Mouse (Mus musculus) cerebellum, postnatal 25 days (tissue): ENCODE results near the gene Rdh16.
A peak's percentile ranks its signal among the peaks of the same experiment; 100 is the strongest.
"Not testable (repeated sequence)": the region's sequence is repeated elsewhere in the genome, so short reads cannot be mapped to it uniquely, and the experiment has no call there.

ENCODE experiments used
- DNase-seq, 2 experiments: peaks; one replicate each; pipeline ENCODE4 v3.0.0; 2021; ENCODE audit warnings: mixed read lengths in 2 of 2

Rdh16 gene

DNA sequence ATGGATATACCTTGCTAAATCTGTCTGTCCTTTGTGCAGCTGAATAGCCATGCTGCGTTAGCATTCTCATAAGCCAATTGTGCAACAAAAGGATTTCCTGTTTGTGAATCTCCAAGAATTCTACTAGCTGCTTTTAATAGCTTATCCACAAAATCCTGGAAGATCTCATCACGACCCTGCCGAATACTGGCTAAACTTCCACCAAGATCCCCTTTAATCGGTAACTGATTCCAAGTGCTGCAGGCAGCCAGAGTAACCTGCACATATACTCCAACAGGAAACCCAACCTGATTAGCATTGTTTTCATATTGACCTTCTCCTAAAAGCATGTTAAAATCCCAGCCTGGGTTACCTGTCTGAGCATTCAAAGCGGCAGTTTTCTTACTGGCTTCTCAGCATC lies 34.3 kb downstream of the Rdh16 start:
- no peak for DNase-seq

DNA sequence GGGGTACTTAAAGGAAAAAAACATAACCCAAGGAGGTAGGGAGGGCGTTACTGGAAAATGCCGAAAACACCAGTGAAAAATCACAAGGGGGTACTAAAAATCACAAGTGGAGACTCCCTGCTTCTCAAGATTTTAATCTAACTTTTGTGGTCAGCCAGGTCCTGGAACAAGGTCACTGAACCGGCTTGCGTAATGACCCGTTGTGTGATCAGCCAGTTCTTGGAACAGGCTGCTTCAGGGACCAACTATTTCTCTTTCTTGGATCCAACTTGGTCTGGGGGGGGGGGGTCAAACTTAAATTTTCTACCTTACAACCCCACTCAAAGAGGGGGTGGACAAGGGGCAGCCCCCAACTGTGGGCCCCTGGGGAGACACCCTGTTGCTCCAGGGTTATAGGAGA lies 36.8 kb downstream of the Rdh16 start:
- not testable (repeated sequence) for DNase-seq

DNA sequence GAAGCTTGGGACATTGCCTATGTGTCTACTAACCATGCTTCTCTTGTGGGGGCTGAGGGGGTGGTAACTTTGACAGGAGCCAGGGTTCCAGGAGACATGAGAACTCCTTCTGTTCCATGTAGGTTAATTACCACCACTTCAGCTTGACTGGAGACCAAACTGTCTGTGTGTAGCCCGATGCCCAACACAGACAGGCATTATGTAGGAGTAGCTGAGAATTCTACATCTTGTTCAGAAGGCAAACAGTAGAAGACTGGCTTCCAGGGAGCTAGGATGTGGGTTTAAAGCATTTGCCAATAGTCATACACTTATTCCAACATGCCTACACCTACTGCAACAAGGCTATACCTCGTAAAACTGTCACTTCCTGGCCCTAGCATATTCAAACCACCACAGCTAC lies 37.6 kb downstream of the Rdh16 start:
- no peak for DNase-seq

DNA sequence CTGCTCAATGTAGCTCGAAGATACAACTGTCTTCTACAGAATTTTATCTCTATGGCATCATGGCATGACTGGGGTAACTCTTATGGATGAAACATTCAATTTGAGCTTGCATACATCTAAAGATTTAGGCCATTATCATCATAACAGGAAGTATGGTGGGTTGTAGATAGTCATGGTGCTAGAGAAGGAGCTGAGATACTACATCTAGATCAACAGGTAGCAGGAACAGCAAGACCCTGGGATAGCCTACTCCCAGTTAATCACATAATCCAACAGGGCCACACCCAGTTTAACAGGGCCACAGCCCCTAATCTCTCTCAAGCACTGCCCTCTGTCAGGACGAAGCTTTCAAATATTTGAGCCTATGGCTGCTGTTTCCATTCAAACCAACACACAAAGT lies 39.8 kb downstream of the Rdh16 start:
- no peak for DNase-seq

DNA sequence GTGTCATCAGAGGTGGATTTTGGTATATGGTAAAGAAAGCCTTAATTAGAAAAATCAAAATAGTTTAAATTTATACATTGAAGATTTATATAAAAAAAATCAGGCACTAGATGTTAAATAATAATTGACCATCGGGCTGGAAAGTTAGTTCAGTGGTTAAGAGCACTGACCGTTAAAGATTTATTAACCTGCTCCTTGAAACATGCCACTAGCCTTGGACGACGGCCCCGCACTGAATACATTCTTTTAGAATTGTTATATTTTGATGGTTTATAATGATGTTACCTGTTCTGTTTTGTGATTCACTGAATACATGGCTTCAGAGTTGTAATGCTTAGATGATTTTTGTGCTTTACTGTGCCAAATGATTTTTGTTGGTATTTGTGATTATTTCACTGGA lies 45.0 kb downstream of the Rdh16 start:
- not testable (repeated sequence) for DNase-seq

DNA sequence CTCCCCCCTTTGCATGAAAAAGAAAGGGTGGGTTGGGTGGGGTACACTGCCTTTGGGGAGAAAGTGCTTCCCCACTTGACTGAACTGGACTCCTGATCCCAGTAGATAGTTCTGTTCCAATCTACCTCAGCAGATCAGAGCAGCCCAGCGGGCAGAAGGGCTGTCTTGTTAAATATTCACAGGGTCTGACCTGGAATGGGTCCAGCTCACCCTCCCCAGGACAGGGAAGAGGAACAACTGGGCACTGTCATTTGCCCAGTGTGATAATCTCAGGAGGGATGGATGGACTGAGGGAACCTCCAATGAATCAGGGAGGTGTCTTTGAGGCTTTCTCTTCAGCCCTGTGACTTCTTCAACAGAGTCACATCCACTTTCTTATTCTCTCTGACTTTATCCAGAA lies 47.1 kb downstream of the Rdh16 start:
- DNase-seq = no peak

DNA sequence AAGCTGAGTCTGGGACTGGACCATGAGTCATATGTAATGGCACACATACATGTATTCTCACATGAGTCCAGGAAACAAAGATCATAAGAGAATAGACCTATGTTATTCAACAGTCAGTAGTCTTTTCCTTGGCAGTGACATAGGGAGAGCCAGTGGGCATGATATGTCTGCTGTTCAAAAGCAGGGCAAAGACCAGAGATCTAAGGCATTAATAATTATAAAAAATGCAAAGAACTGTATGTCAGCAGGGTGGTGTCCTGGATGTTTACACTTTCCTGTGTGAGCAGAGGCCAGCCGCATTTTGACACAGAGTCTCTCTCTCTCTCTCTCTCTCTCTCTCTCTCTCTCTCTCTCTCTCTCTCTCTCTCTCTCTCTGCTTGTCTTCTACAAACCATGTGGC lies 48.7 kb downstream of the Rdh16 start, which contains the start of gene Rdh19:
TSS of gene Rdh19 (plus strand) at position 301 of the 400 bp plus-strand sequence.
- no peak for DNase-seq

DNA sequence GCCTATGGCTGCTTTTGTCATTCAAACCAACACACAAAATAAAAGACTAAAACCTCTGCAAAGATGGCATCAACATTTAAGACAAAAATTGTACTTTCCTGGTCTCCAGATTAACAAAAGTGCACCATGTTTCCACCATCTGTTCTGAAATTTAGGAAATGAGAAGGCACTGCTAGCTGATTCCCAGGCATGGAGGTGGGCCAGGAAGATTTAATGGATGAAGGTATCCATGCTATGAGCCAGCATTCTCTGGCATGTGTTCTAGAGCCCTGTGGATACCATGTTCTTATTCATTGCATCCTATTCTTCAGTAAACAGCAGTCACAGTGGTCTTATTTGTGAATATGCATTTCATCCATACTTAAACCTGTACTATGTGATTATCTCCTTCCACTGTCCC lies 55.4 kb downstream of the Rdh16 start:
- peak; percentile 36 to 73 for DNase-seq

DNA sequence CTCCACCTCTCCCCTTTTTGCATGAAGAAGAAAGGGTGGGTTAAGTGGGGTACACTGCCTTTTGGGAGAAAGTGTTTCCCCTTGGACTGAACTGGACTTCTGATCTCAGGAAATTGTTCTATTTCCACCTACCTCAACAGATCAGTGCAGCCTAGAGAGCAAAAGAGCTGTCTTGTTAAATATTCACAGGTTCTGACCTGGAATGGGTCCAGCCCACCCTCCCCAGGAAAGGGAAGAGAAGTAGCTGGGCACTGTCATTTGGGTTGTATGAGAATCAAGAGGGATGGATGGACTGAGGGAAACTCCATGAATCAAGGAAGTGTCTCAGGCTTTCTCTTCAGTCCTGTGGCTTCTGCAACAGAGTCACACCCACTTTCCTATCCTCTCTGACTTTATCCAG lies 64.0 kb downstream of the Rdh16 start:
- no peak for DNase-seq

DNA sequence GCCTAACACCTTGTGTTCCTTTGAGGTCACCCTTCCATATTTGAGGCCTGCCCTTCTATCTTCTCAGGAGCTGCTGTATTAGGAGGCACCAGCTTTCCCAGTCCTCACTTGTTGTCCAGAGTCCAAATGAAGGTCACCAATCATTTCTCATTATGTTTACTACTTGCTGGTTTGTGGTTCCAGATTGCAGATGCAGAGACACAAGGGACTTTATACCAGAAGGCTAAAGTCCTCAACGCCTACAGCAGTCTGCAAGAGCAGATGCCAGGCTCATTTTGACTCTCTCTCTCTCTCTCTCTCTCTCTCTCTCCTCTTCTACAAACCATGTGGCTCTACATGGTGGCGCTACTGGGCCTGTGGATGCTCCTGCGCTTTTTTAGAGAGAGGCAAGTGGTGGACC lies 65.3 kb downstream of the Rdh16 start, which contains the start of gene Rdh16f2:
TSS of gene Rdh16f2 (plus strand) at position 243 of the 400 bp plus-strand sequence.
- DNase-seq = no peak

DNA sequence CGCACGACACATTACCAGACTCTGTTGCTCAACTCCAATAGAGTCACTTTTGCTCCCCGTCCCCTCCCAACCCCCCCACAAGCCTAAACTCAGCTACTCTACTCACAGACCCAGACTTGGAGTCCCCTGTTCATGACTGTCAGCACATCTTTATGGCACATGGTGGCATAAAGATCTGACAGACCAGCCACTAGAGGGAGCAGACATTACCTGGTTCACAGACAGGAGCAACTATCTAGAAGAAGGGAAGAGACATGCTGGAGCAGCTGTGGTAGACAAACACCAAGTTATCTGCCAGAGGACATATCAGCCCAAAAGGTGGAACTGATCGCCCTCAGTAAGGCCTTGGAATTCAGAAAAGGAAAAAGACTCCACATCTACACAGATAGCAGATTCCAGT lies 71.5 kb downstream of the Rdh16 start:
- DNase-seq = no peak

DNA sequence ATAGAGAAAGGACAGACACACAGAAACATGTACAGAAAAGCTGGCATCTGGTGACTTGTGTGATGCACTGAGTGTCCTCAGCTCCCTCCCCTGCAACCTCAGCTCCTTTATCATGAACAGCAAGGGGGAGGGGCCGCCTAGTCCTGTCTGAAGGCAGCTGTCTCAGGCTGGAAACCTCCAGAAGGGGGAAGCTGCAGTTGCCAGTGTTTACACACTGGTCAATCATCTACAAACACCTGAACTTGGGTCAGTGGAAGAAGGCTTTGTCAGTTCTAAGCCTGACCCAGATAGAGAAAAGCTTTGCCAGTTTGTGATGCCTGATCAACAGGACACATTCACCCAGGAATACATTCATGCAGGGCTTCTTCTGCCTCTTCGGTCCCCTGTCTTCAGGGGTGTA lies 76.7 kb downstream of the Rdh16 start:
- DNase-seq = no peak

DNA sequence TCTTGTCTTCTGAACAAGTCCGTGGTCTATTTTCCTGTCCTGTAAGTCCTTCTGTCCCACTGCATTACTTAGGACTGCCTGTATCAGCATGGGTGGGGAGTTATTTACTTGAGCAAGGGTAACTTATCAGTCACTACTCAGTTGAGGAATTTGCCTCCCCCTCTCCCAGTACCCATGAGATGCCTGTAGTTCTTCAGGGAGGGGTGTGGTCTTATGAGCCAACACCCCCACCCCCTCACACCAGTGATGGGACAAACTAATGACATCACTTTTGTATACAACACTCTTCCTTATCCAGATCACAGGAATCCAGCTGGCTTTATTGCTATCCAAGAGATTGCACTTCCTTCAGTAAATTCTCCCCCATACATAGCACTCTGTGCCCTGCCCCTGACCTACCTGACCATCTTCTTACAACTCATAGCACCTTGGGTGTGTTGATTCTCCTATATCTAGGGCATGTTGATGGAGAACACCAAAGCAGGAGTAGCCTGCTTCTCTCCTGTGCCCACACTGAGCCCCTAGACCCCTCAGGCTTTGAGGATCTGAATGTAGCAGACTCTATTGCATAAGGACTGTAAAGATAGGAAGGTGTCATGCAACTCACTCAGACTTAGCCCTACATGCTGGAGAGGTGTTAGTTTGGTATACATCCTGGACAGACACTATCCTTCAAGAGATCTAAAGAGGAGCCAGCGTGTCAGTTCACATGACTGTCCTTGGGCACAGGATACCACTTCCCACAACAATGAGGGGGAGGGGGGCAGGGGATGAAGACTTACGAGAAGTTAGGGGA lies 77.5 kb downstream of the Rdh16 start:
- DNase-seq = no peak

DNA sequence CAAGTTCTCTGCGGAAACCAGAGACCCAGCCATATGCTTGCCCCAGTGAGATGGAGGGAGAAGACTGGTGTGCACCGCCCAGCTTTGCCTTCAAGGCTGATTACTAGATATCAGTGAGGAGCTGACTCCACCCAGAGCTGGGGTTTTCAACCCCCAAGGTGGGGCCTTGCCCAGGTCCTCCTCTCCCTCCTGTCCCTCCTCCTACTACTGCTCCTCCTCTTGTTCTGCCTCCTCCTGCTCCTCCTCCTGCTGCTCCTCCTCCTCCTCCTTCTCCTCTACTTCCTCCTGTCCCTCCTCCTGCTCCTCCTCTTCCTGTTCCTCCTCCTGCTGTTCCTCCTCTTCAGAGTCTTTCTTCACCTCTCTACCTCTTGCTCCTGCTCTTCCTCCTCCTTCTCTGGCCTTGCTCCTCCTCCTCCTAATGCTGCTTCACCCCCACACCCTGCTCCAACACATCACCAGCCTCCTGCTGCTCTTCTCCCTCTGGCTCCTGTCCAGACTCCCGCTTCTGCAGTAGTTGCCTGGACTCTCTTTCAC lies 78.3 kb downstream of the Rdh16 start:
- peak in 1 of 2 experiments; percentile 23 for DNase-seq

DNA sequence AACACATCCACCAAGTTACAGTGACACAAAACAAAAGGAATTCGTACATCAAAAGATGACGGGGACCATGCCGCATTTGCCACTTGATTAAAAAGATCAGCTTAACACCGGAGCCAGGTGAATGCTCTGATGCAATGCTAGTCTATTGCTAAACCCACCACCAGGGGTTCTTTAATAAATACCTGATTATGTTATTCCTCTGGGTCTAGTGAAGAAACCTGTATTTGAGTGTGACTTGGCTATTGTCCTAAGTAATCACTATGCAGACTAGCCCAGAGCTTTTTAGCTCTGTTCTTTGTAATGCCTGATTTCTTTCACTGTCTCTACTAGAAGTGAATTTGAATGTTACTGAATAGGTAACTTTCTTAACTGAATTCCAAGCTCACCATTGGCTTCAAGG lies 80.1 kb downstream of the Rdh16 start:
- no peak for DNase-seq

DNA sequence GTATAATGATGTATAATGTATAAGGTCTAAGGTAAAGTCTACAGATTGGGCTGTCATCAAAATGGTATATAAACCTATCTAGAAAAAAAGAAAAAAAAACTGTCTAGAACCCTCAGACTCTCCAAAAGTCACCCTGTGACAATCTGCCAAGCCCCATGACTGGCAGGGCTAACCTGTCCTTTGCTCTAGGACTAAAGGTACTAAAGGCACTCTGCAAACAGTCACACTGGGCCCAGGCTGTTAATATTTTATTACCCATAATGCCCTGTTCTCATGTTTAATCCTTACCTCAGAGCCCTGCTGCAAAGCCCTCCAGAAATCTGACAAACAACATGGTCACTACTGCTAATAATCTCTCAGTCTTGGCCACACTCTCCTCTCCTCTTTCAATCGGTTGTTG lies 85.6 kb downstream of the Rdh16 start:
- DNase-seq = no peak

DNA sequence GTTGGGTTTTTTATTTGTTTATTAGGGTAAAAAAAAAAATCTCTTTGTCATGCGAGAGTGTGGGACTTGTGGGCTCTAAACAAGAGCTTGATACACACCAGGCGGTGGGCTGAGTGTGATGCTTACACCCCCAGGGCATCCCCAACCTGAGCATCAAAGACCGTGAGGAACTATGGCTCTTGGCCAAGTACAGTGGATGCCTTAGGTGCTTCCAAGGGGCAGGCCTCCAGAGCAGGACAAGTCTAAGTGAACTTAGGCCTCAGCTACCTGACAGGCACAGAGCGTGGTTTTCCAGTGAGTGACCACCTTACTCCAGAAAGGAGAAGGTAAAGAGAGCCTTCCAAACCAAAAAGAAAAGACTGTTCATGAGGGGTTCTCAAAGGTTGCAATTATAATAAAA lies 86.0 kb downstream of the Rdh16 start:
- no peak for DNase-seq

DNA sequence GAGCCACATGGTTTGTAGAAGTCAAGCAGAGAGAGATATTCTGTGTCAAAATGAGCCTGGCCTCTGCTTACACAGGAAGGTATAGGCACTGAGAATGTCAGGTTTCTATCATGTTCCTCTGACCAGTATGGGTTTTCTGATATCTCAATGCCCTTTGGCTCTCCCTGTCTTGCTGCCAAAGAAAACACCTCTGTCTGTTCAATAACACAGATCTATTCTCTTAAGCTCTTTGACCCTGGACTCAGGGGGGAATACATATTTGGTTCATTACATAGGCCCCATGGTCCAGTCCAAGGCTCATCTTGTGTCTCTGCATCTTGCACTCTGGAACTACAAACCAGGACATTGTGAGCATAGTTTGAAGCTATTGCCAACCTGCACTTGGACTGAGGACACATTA lies 87.7 kb downstream of the Rdh16 start, which contains the start of gene Rdh7:
TSS of gene Rdh7 (minus strand) at position 213 of the 400 bp plus-strand sequence.
- no peak for DNase-seq

DNA sequence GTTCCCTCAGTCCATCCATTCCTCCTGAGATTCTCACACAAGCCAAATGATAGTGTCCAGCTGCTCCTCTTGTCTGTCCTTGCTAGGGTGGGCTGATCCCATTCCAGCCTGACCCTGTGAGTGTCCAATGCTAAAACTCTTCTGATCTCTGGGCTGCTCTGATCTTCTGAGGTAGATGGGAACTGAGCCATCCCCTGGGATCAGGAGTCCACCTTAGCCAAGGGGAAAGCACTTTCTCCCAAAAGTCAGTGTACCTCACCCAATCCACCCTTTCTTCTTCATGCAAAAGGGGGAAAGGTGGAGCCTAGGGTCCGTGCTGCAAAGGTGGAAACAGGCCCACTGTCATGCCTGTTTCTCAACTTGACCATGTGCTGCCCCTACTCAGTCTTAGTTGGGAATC lies 90.5 kb downstream of the Rdh16 start:
- DNase-seq = no peak

DNA sequence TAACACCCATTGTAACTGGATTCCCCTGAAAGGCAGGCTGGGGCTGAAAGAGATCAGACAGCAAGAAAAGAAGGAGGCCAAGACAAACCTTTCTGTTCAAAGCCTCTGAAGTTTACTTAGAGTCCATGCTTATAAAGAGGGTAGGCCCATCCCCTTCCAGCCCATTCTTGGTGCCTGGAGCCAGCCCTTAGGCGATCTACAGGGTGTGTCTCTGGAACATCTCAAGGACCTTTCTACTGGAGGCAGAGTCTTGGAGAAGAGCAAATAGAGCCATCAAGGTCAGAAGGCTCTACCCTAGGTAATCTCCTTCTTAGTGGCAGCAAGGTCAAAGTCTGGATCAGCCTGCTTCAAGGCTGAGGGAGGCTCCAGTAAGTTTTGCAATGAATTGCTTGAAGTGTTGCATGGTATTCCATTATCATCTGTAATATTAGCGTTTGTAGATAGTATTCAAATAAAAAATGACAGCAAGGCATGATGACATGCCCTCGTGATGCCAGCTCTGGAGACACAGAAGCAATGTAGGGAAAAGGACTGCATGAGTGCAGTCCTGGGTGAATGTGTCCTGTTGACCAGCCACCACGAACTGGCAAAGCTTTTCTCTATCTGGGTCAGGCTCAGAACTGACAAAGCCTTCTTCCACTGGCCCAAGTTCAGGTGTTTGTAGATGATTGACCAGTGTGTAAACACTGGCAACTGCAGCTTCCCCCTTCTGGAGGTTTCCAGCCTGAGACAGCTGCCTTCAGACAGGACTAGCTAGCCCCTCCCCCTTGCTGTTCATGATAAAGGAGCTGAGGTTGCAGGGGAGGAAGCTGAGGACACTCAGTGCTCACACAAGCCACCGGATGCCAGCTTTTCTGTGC lies 92.4 kb downstream of the Rdh16 start:
- not testable (repeated sequence) for DNase-seq
